ENCODE assay signal across 9 mouse cellular contexts in genomic region chr17:73034420-73034819, GRCm38 (mm10).
DNase-seq lines count a peak whose midpoint lies in the region; ATAC-seq and TF ChIP-seq lines count a peak whose summit lies in the region.
"Had no signal": no experiment of that assay in that cellular context is flagged by ENCODE, and none has a peak within 500 bp of the region (broad histone marks: within the 10 kb centered on the region; RNA-seq: fewer than 3 reads in every experiment).

No protein-coding gene starts in this region.

- no peaks in the 10 kb centered on the region for H3K9me3 ChIP-seq in kidney, embryonic 14.5 days (ENCODE audit: control insufficient read depth, low read length)
- H3K9me3 ChIP-seq: neural tube, embryonic 12.5 days had no signal

- ATAC-seq in kidney, embryonic 14.5 days (ENCODE audit: low FRiP score, low TSS enrichment) = no peak

- no peak overlapping the region for H3K9ac ChIP-seq in kidney, embryonic 14.5 days (ENCODE audit: low read depth, low read length)
- H3K9ac ChIP-seq: neural tube, embryonic 12.5 days had no signal

- no peak overlapping the region for H3K27ac ChIP-seq in kidney, embryonic 14.5 days (ENCODE audit: low read depth, low read length)
- peak overlapping the region; percentile 95 for H3K27ac ChIP-seq in bone marrow, adult 2 months (ENCODE audit: control insufficient read depth, insufficient read depth, low read depth, low read length, poor library complexity)
- H3K27ac ChIP-seq: neural tube, embryonic 12.5 days had no signal

- no peak overlapping the region for H3K4me2 ChIP-seq in kidney, embryonic 14.5 days (replicated peaks; ENCODE audit: low read depth, low read length)
- H3K4me2 ChIP-seq: neural tube, embryonic 12.5 days had no signal

- peak; percentile 24; the same call in 1 of the 2 replicates for TF ChIP-seq CTCF in bone marrow, adult 2 months (IDR thresholded peaks at IDR 0.05; ENCODE audit: control insufficient read depth, insufficient read depth, low read length)

- no peaks in the 10 kb centered on the region for H3K27me3 ChIP-seq in kidney, embryonic 14.5 days (ENCODE audit: control insufficient read depth, insufficient read depth, low read length)
- H3K27me3 ChIP-seq: neural tube, embryonic 12.5 days had no signal

- DNase-seq in kidney, adult 11 months = peak; percentile 36
- peak; percentile 37 for DNase-seq in kidney, postnatal 14 days
- DNase-seq in monocyte, adult 2 months (ENCODE audit: low read depth in 1 of 2, low spot score in 2 of 2) = peak; percentile 71 to 76
- DNase-seq in frontal cortex, adult 2 months (ENCODE audit: extremely low spot score in 1 of 2, low spot score in 1 of 2) = no peak
- no peak for DNase-seq in cerebellum, postnatal 10 days
- DNase-seq in left cerebral cortex, postnatal 4 days = no peak

- WGBS in kidney, embryonic 14.5 days = 88% methylated on average over 3 of the region's 3 CpGs
- WGBS in bone marrow, adult 2 months = 1% methylated on average over 3 of the region's 3 CpGs

- H3K4me1 ChIP-seq in kidney, embryonic 14.5 days (ENCODE audit: control insufficient read depth, insufficient read depth, low read length) = peaks cover 12% of the 10 kb centered on the region
- peaks cover 7% of the 10 kb centered on the region for H3K4me1 ChIP-seq in bone marrow, adult 2 months (ENCODE audit: control insufficient read depth, insufficient read depth, low read length)

- intact Hi-C loops in left cerebral cortex, postnatal 4 days (cut with DNase I) = no loop called here

- no peak for TF ChIP-seq POLR2A in bone marrow, adult 2 months (IDR thresholded peaks at IDR 0.05; ENCODE audit: borderline replicate concordance, control insufficient read depth, low read depth, low read length)

- no peak overlapping the region for H3K4me3 ChIP-seq in kidney, embryonic 14.5 days (ENCODE audit: low read length)
- no peak overlapping the region for H3K4me3 ChIP-seq in bone marrow, adult 2 months (replicated peaks; ENCODE audit: control insufficient read depth, low read depth, low read length)
- H3K4me3 ChIP-seq: neural tube, embryonic 12.5 days had no signal

- no peaks in the 10 kb centered on the region for H3K36me3 ChIP-seq in kidney, embryonic 14.5 days (ENCODE audit: control insufficient read depth, insufficient read depth, low read length)
- H3K36me3 ChIP-seq: neural tube, embryonic 12.5 days had no signal

Comparison
In these comparisons a context has a peak if more than half of its experiments do, and no peak if none do; other contexts are left out.
1. DNase-seq: peak in kidney, adult 11 months (single experiment), kidney, postnatal 14 days (single experiment) and monocyte, adult 2 months (2 of 2); none in frontal cortex, adult 2 months (0 of 2), cerebellum, postnatal 10 days (0 of 2) and left cerebral cortex, postnatal 4 days (single experiment).